Mouse (Mus musculus) myocyte (in vitro differentiated cells): ENCODE results near the gene Ifna4.
"Not testable (repeated sequence)": the region's sequence is repeated elsewhere in the genome, so short reads cannot be mapped to it uniquely, and the experiment has no call there.

Experiments used
- CEBPB ChIP-seq: IDR thresholded peaks from 2 replicates; pipeline ENCODE4 v1.6.1; 2011; ENCODE audit warnings: mild to moderate bottlenecking, moderate library complexity; ENCODE audit not compliant: poor library complexity, insufficient read depth, severe bottlenecking
- MAX ChIP-seq: IDR thresholded peaks from one replicate; pipeline ENCODE4 v1.6.1; 2011; ENCODE audit warnings: low read depth, mild to moderate bottlenecking, control low read depth
- MYOG ChIP-seq, 3 experiments: IDR thresholded peaks; one replicate each; pipeline ENCODE4 v1.6.1; 2011; ENCODE audit warnings: control low read depth in 2 of 3, low read depth in 2 of 3, mild to moderate bottlenecking in 2 of 3; ENCODE audit not compliant: insufficient read length in 2 of 3, control insufficient read depth in 1 of 3, insufficient read depth in 1 of 3
- POLR2A ChIP-seq: IDR thresholded peaks from one replicate; pipeline ENCODE4 v1.6.1; 2011; ENCODE audit warnings: low read depth, mild to moderate bottlenecking, control low read depth, moderate library complexity; ENCODE audit not compliant: insufficient read length
- POLR2AphosphoS2 ChIP-seq: IDR thresholded peaks from one replicate; pipeline ENCODE4 v1.6.1; 2011; ENCODE audit warnings: low read depth, control low read depth; ENCODE audit not compliant: insufficient read length
- TCF12 ChIP-seq: IDR thresholded peaks from one replicate; pipeline ENCODE4 v1.6.1; 2011; ENCODE audit warnings: mild to moderate bottlenecking, control low read depth; ENCODE audit not compliant: poor library complexity, insufficient read depth, severe bottlenecking
- USF1 ChIP-seq: IDR thresholded peaks from one replicate; pipeline ENCODE4 v1.6.1; 2011; ENCODE audit warnings: low read depth, mild to moderate bottlenecking, control low read depth, moderate library complexity

GRCm38 (mm10) chr4:88799365-88799764, 42.3 kb upstream of the Ifna4 start, which contains the start of gene Gm13285:
- TF ChIP-seq MYOG (IDR thresholded peaks at IDR 0.05; ENCODE audit: control insufficient read depth in 1 of 3, insufficient read depth in 1 of 3, insufficient read length in 2 of 3, low read depth in 2 of 3); CEBPB; MAX; POLR2A; POLR2AphosphoS2; TCF12; USF1: not testable (repeated sequence)
